Mouse (Mus musculus): Measurements from ENCODE around the gene Nfkb1. TPM values are rescaled to one million over a fixed set of nuclear protein-coding genes. Genes with fewer than 3 reads are reported as not detected.

Nfkb1 gene
- polyA plus RNA-seq, 1 experiment from 2014 or later, result 25.4 TPM

- ATAC-seq (ENCODE audit: low read depth), result no peak
- Histone ChIP-seq H3K4me3 (ENCODE audit: low read depth, low read length) (no peak overlapping the region), H3K4me1 (ENCODE audit: control insufficient read depth, insufficient read depth, low read length) (peaks cover 17% of the 10 kb centered on the region; the same call in 1 of the 2 replicates), H3K9me3 (ENCODE audit: control insufficient read depth, low read length) (no peaks in the 10 kb centered on the region), H3K27me3 (replicated peaks; ENCODE audit: control insufficient read depth, insufficient read depth, low read length) (no peaks in the 10 kb centered on the region), H3K9ac (ENCODE audit: low read depth, low read length) (no peak overlapping the region), H3K27ac (replicated peaks; ENCODE audit: low read depth, low read length) (no peak overlapping the region), H3K4me2 (ENCODE audit: low read depth, low read length) (no peak overlapping the region), H3K36me3 (ENCODE audit: control insufficient read depth, insufficient read depth, low read length) (peaks cover 3% of the 10 kb centered on the region; the same call in 1 of the 2 replicates)
- DNase-seq (ENCODE audit: low spot score), result no peak
- 58% methylated on average over 5 of the region's 5 CpGs for WGBS
These were observed 112.7 kb downstream of the Nfkb1 start for GRCm38 (mm10) chr3:135578588-135579140.

GRCm38 (mm10) chr3:135575126-135575525, 116.2 kb downstream of the Nfkb1 start:
- DNase-seq (ENCODE audit: low spot score), result no peak
- Histone ChIP-seq H3K36me3 (ENCODE audit: control insufficient read depth, insufficient read depth, low read length) (no peaks in the 10 kb centered on the region), H3K27me3 (replicated peaks; ENCODE audit: control insufficient read depth, insufficient read depth, low read length) (no peaks in the 10 kb centered on the region), H3K4me2 (ENCODE audit: low read depth, low read length) (no peak overlapping the region), H3K27ac (replicated peaks; ENCODE audit: low read depth, low read length) (no peak overlapping the region), H3K4me1 (ENCODE audit: control insufficient read depth, insufficient read depth, low read length) (peaks cover 12% of the 10 kb centered on the region), H3K4me3 (ENCODE audit: low read depth, low read length) (no peak overlapping the region), H3K9ac (ENCODE audit: low read depth, low read length) (no peak overlapping the region), H3K9me3 (ENCODE audit: control insufficient read depth, low read length) (no peaks in the 10 kb centered on the region)
- no peak for ATAC-seq (ENCODE audit: low read depth)
- WGBS, result 86% methylated on average over 3 of the region's 3 CpGs

DNA sequence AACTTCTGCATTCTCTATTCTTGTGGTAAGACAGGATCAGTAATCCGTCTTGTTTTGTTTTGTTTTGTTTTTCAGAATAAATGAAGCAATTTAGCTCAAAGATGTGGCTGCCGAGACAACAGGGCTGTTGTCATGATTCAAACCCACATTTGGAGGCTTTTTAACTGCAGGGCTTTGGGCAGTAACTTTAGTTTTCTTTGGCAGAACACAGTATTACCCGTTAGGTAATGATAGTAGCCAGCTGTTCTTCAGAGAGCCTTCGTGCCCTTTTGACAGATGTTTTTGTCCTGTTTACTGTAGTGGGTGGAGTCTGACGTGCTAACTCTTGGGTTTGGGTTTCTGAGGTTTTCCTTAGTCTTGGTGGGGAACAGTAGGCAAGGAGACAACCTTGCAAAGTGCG, 118.3 kb downstream of the Nfkb1 start:
- no peak for DNase-seq (ENCODE audit: low spot score)
- Histone ChIP-seq H3K4me2 (ENCODE audit: low read depth, low read length) (no peak overlapping the region), H3K27ac (replicated peaks; ENCODE audit: low read depth, low read length) (no peak overlapping the region; the same call in 1 of the 2 replicates), H3K4me1 (ENCODE audit: control insufficient read depth, insufficient read depth, low read length) (peaks cover 12% of the 10 kb centered on the region), H3K36me3 (ENCODE audit: control insufficient read depth, insufficient read depth, low read length) (no peaks in the 10 kb centered on the region), H3K9me3 (ENCODE audit: control insufficient read depth, low read length) (no peaks in the 10 kb centered on the region), H3K4me3 (ENCODE audit: low read depth, low read length) (no peak overlapping the region), H3K27me3 (replicated peaks; ENCODE audit: control insufficient read depth, insufficient read depth, low read length) (no peaks in the 10 kb centered on the region), H3K9ac (ENCODE audit: low read depth, low read length) (no peak overlapping the region)
- no peak for ATAC-seq (ENCODE audit: low read depth)
- WGBS, result 42% methylated on average over 6 of the region's 6 CpGs

- H3K9me3 ChIP-seq (ENCODE audit: control insufficient read depth, low read length), result no peaks in the 10 kb centered on the region
- ATAC-seq (ENCODE audit: low read depth) (no peak), DNase-seq (ENCODE audit: low spot score) (no peak)
- H3K27ac ChIP-seq (replicated peaks; ENCODE audit: low read depth, low read length), result no peak overlapping the region
- H3K27me3 ChIP-seq (replicated peaks; ENCODE audit: control insufficient read depth, insufficient read depth, low read length), result no peaks in the 10 kb centered on the region
- 0 out of 2 replicates have a peak overlapping the region, but pooled peaks have one; percentile 10 for H3K4me2 ChIP-seq (ENCODE audit: low read depth, low read length)
- no peak overlapping the region for H3K9ac ChIP-seq (ENCODE audit: low read depth, low read length)
- 61% methylated on average over 13 of the region's 13 CpGs for WGBS
- peak overlapping the region; percentile 8; the same call in 1 of the 2 replicates for H3K4me3 ChIP-seq (ENCODE audit: low read depth, low read length)
- H3K4me1 ChIP-seq (ENCODE audit: control insufficient read depth, insufficient read depth, low read length), result peaks cover 12% of the 10 kb centered on the region
- no peaks in the 10 kb centered on the region for H3K36me3 ChIP-seq (ENCODE audit: control insufficient read depth, insufficient read depth, low read length)
These were observed 119.8 kb downstream of the Nfkb1 start for GRCm38 (mm10) chr3:135571540-135571939.

DNA sequence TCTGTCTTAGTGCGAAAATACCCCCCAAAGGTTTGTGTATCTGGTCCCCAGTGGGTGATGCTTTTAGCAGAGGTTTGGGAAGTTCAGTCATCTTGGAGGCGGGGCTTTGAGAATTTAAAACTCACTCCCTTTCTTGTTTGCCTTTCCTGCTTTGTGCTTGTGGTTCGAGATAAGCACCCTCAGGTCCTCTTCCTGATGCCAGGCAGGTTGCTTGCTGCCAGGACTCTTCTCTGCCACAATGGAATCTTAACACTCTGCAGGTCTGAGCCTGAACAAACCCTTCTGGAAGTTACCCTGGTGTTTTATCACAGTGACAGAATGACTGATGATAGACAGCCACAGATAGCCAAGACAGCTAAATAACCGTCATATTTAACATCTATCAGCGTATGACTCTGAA, 122.7 kb downstream of the Nfkb1 start:
- H3K27ac ChIP-seq (replicated peaks; ENCODE audit: low read depth, low read length), result no peak overlapping the region
- ATAC-seq (ENCODE audit: low read depth) (no peak), DNase-seq (ENCODE audit: low spot score) (peak; percentile 30)
- WGBS, result 69% methylated on average over 5 of the region's 5 CpGs
- H3K36me3 ChIP-seq (ENCODE audit: control insufficient read depth, insufficient read depth, low read length), result no peaks in the 10 kb centered on the region
- H3K27me3 ChIP-seq (replicated peaks; ENCODE audit: control insufficient read depth, insufficient read depth, low read length), result no peaks in the 10 kb centered on the region
- no peak overlapping the region for H3K4me3 ChIP-seq (ENCODE audit: low read depth, low read length)
- no peak overlapping the region for H3K9ac ChIP-seq (ENCODE audit: low read depth, low read length)
- no peak overlapping the region for H3K4me2 ChIP-seq (ENCODE audit: low read depth, low read length)
- H3K4me1 ChIP-seq (ENCODE audit: control insufficient read depth, insufficient read depth, low read length), result peaks cover 8% of the 10 kb centered on the region
- no peaks in the 10 kb centered on the region for H3K9me3 ChIP-seq (ENCODE audit: control insufficient read depth, low read length)

- peaks cover under 1% of the 10 kb centered on the region; the same call in 1 of the 2 replicates for H3K4me1 ChIP-seq (ENCODE audit: control insufficient read depth, insufficient read depth, low read length)
- no peaks in the 10 kb centered on the region for H3K27me3 ChIP-seq (replicated peaks; ENCODE audit: control insufficient read depth, insufficient read depth, low read length)
- ATAC-seq (ENCODE audit: low read depth), result no peak
- H3K9me3 ChIP-seq (ENCODE audit: control insufficient read depth, low read length), result no peaks in the 10 kb centered on the region
- DNase-seq (ENCODE audit: low spot score), result no peak
- no peak overlapping the region for H3K9ac ChIP-seq (ENCODE audit: low read depth, low read length)
- H3K36me3 ChIP-seq (ENCODE audit: control insufficient read depth, insufficient read depth, low read length), result no peaks in the 10 kb centered on the region
- no peak overlapping the region for H3K4me3 ChIP-seq (ENCODE audit: low read depth, low read length)
- WGBS, result 74% methylated on average over 6 of the region's 6 CpGs
- H3K27ac ChIP-seq (replicated peaks; ENCODE audit: low read depth, low read length), result no peak overlapping the region
- no peak overlapping the region for H3K4me2 ChIP-seq (ENCODE audit: low read depth, low read length)
These were observed 123.5 kb downstream of the Nfkb1 start for GRCm38 (mm10) chr3:135567888-135568287.

GRCm38 (mm10) chr3:135565306-135565705, 126.0 kb downstream of the Nfkb1 start:
- Histone ChIP-seq H3K9me3 (ENCODE audit: control insufficient read depth, low read length) (no peaks in the 10 kb centered on the region), H3K4me2 (ENCODE audit: low read depth, low read length) (no peak overlapping the region), H3K9ac (ENCODE audit: low read depth, low read length) (no peak overlapping the region), H3K4me3 (ENCODE audit: low read depth, low read length) (no peak overlapping the region), H3K27me3 (replicated peaks; ENCODE audit: control insufficient read depth, insufficient read depth, low read length) (no peaks in the 10 kb centered on the region), H3K4me1 (ENCODE audit: control insufficient read depth, insufficient read depth, low read length) (no peaks in the 10 kb centered on the region), H3K36me3 (ENCODE audit: control insufficient read depth, insufficient read depth, low read length) (no peaks in the 10 kb centered on the region), H3K27ac (replicated peaks; ENCODE audit: low read depth, low read length) (no peak overlapping the region)
- DNase-seq (ENCODE audit: low spot score) (no peak), ATAC-seq (ENCODE audit: low read depth) (no peak)
- WGBS, result 72% methylated on average over 4 of the region's 4 CpGs

GRCm38 (mm10) chr3:135564706-135565105, 126.6 kb downstream of the Nfkb1 start:
- WGBS, result 84% methylated on average over 9 of the region's 9 CpGs
- Histone ChIP-seq H3K4me2 (ENCODE audit: low read depth, low read length) (no peak overlapping the region), H3K4me1 (ENCODE audit: control insufficient read depth, insufficient read depth, low read length) (no peaks in the 10 kb centered on the region), H3K9ac (ENCODE audit: low read depth, low read length) (no peak overlapping the region), H3K27ac (replicated peaks; ENCODE audit: low read depth, low read length) (no peak overlapping the region), H3K36me3 (ENCODE audit: control insufficient read depth, insufficient read depth, low read length) (no peaks in the 10 kb centered on the region), H3K27me3 (replicated peaks; ENCODE audit: control insufficient read depth, insufficient read depth, low read length) (no peaks in the 10 kb centered on the region), H3K4me3 (ENCODE audit: low read depth, low read length) (no peak overlapping the region), H3K9me3 (ENCODE audit: control insufficient read depth, low read length) (no peaks in the 10 kb centered on the region)
- DNase-seq (ENCODE audit: low spot score), result no peak
- ATAC-seq (ENCODE audit: low read depth), result no peak

DNA sequence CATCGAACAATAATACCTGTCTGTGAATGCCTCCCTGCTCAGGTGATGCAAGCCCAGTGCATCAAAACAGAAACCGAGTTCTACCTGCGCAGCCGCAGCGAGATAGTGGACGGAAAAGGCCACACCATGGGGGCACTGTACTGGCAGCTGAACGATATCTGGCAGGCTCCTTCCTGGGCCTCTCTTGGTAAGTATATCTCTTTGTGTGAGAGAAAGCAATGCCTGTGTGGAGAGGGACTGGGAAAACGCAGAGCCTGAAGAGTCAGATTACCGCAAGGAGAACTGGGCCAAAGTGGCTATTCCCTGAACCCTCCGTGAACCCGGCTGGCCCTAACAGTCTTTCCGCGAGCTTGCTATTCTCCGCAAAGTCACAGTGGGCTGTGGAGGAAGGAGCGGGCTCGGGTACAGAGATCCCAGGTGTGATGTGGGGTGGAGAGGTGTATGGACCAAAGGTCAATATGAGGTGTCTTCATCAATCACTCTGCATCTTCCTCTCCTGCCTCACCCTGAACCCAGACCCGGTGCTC, 128.1 kb downstream of the Nfkb1 start:
- DNase-seq (ENCODE audit: low spot score) (peak; percentile 30), ATAC-seq (ENCODE audit: low read depth) (peak; percentile 55; the same call in 1 of the 2 replicates)
- no peak overlapping the region for H3K4me3 ChIP-seq (ENCODE audit: low read depth, low read length)
- no peak overlapping the region for H3K4me2 ChIP-seq (ENCODE audit: low read depth, low read length)
- no peaks in the 10 kb centered on the region for H3K4me1 ChIP-seq (ENCODE audit: control insufficient read depth, insufficient read depth, low read length)
- H3K9ac ChIP-seq (ENCODE audit: low read depth, low read length), result no peak overlapping the region
- H3K36me3 ChIP-seq (ENCODE audit: control insufficient read depth, insufficient read depth, low read length), result no peaks in the 10 kb centered on the region
- H3K27me3 ChIP-seq (replicated peaks; ENCODE audit: control insufficient read depth, insufficient read depth, low read length), result no peaks in the 10 kb centered on the region
- WGBS, result 78% methylated on average over 17 of the region's 17 CpGs
- H3K27ac ChIP-seq (replicated peaks; ENCODE audit: low read depth, low read length), result no peak overlapping the region
- H3K9me3 ChIP-seq (ENCODE audit: control insufficient read depth, low read length), result no peaks in the 10 kb centered on the region
